Mouse (Mus musculus) erythroid progenitor cell, adult 5-6 weeks (primary cell): ENCODE data around the gene Fam107b. TPM values are rescaled to one million over a fixed set of nuclear protein-coding genes. Genes with fewer than 3 reads are reported as not detected.

Experiments
- ATAC-seq: replicated peaks from 2 replicates; pipeline ENCODE4 v1.8.0; 2016; ENCODE audit warnings: moderate number of reproducible peaks, mild to moderate bottlenecking, moderate TSS enrichment, inconsistent platforms; ENCODE audit not compliant: poor library complexity, low FRiP score, severe bottlenecking
- total RNA-seq, 2 experiments: library from RNA; stranded (forward) in 1 of 2; stranded (reverse) in 1 of 2; fragments of 150-400 nt in 1 of 2; fragments of 186-747, 209-891 nt in 1 of 2; gene quantifications; 2 replicates each; pipeline versions ENCODE4 v1.2.3 to v1.2.4; 2015 to 2017; ENCODE audit warnings: low replicate concordance in 2 of 2

Gene Fam107b
- total RNA-seq, 2 experiments from 2014 or later: 101 to 288 TPM

GRCm38 (mm10) chr2:3760234-3760836 lies 190.0 kb downstream of the Fam107b start:
- no peak for ATAC-seq

- ATAC-seq: no peak
Observed at GRCm38 (mm10) chr2:3764136-3764535, 193.8 kb downstream of the Fam107b start.

- no peak for ATAC-seq
Observed at GRCm38 (mm10) chr2:3765957-3766783, 195.9 kb downstream of the Fam107b start.

- ATAC-seq: no peak
Observed at GRCm38 (mm10) chr2:3769260-3769659, 199.0 kb downstream of the Fam107b start.

- ATAC-seq: no peak
Observed at GRCm38 (mm10) chr2:3769786-3770318, 199.6 kb downstream of the Fam107b start.

- no peak for ATAC-seq
Observed at GRCm38 (mm10) chr2:3770383-3770782, 200.1 kb downstream of the Fam107b start.

- ATAC-seq: no peak
Observed at GRCm38 (mm10) chr2:3771483-3771882, 201.2 kb downstream of the Fam107b start.

GRCm38 (mm10) chr2:3773089-3773488 lies 202.8 kb downstream of the Fam107b start:
- no peak for ATAC-seq

GRCm38 (mm10) chr2:3775569-3775968 lies 205.3 kb downstream of the Fam107b start:
- ATAC-seq: peak; percentile 77

GRCm38 (mm10) chr2:3776045-3776444 lies 205.8 kb downstream of the Fam107b start:
- no peak for ATAC-seq

GRCm38 (mm10) chr2:3777696-3778095 lies 207.4 kb downstream of the Fam107b start:
- ATAC-seq: no peak

- no peak for ATAC-seq
Observed at GRCm38 (mm10) chr2:3785546-3785945, 215.3 kb downstream of the Fam107b start.

GRCm38 (mm10) chr2:3787752-3788423 lies 217.6 kb downstream of the Fam107b start:
- ATAC-seq: no peak

GRCm38 (mm10) chr2:3788424-3788786 lies 218.1 kb downstream of the Fam107b start:
- ATAC-seq: no peak

- ATAC-seq: no peak
Observed at GRCm38 (mm10) chr2:3796543-3796942, 226.3 kb downstream of the Fam107b start.

- peak; percentile 42; the same call in 1 of the 2 replicates for ATAC-seq
Observed at GRCm38 (mm10) chr2:3799767-3800554, 229.7 kb downstream of the Fam107b start.

GRCm38 (mm10) chr2:3800555-3800878 lies 230.2 kb downstream of the Fam107b start:
- no peak for ATAC-seq

- no peak for ATAC-seq
Observed at GRCm38 (mm10) chr2:3805742-3806141, 235.5 kb downstream of the Fam107b start.

- ATAC-seq: no peak
Observed at GRCm38 (mm10) chr2:3810321-3810720, 240.0 kb downstream of the Fam107b start.

GRCm38 (mm10) chr2:3816142-3816609 lies 245.9 kb downstream of the Fam107b start:
- ATAC-seq: no peak
